Mouse (Mus musculus): ENCODE results near the gene Lrrc55.

DNA sequence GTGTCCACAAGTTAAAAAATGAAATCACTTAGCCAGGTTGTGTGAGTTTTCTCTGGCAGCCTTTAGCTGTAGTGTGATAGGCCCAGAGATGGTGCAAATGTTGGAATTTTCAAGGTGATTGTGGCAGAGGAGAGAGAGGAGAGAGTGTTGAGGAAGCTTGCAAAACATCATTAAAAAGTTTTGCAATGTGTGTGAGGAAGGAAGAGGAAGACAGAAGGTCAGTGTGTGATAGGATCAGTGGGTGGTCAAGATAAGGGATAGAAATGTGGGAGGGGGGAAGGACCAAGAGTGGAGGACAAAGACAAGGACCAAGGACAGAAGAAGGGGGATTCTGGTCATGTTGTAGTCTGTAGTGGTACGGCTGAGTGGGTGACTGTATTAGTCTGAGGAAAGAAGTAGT is 46.6 kb downstream of the Lrrc55 start:
- TF ChIP-seq CTCF (IDR thresholded peaks at IDR 0.05 in 2 of 3, conservative IDR thresholded peaks at IDR 0.05 in 1 of 3; ENCODE audit: control insufficient read depth in 1 of 3, insufficient read depth in 1 of 3, low read depth in 2 of 3, low read length in 3 of 3, poor library complexity in 1 of 3, severe bottlenecking in 1 of 3) (no peak), JUND (IDR thresholded peaks at IDR 0.05; ENCODE audit: low read depth, low read length) (no peak), POLR2AphosphoS2 (IDR thresholded peaks at IDR 0.05; ENCODE audit: low read length) (no peak), ELF1 (IDR thresholded peaks at IDR 0.05; ENCODE audit: low read depth, low read length) (no peak)
